Mouse (Mus musculus): Measurements from ENCODE around the gene F2. TPM values are rescaled to one million over a fixed set of nuclear protein-coding genes. Genes with fewer than 3 reads are reported as not detected.

The F2 gene
- total RNA-seq, 2 experiments from 2014 or later, result 0.14 to 0.31 TPM

Other genes with a start within 250 kb of the F2 start
- gene 1110051M20Rik, start 191.7 kb downstream of the F2 start, total RNA-seq (2021), result 10 to 100 TPM; 13.5 to 13.7 TPM
- 10 to 100 TPM; 12.9 to 13.2 TPM for gene Lrp4, start 178.9 kb downstream of the F2 start, total RNA-seq (2021)
- gene Ckap5, start 109.7 kb downstream of the F2 start, total RNA-seq (2021), result 100 to 1,000 TPM in 1 of 2 experiments, 10 to 100 TPM in 1; 91.2 to 102 TPM
- 10 to 100 TPM; 12.7 to 13.9 TPM for gene Zfp408, start 13.4 kb upstream of the F2 start, total RNA-seq (2021)
- gene Arhgap1, start 13.4 kb upstream of the F2 start, total RNA-seq (2021), result 10 to 100 TPM; 83.1 to 84.8 TPM
- gene Atg13, start 74.2 kb upstream of the F2 start, total RNA-seq (2021), result 10 to 100 TPM; 28.4 to 31.1 TPM
- 1 to 10 TPM; 4.3 to 4.5 TPM for gene Harbi1, start 74.4 kb upstream of the F2 start, total RNA-seq (2021)
- gene Ambra1, start 93.7 kb upstream of the F2 start, total RNA-seq (2021), result 10 to 100 TPM; 21.3 to 22.1 TPM